Mouse (Mus musculus): ENCODE data around the gene Reg3b.
"Not testable (repeated sequence)": the region's sequence is repeated elsewhere in the genome, so short reads cannot be mapped to it uniquely, and the experiment has no call there.

- TF ChIP-seq CTCF (IDR thresholded peaks at IDR 0.05; ENCODE audit: low read depth, low read length); POLR2A (IDR thresholded peaks at IDR 0.05; ENCODE audit: borderline replicate concordance, low read depth, low read length): not testable (repeated sequence)
Observed at GRCm38 (mm10) chr6:78395323-78395722, 24.9 kb downstream of the Reg3b start, which contains the start of gene Reg2.
